Mouse (Mus musculus) stomach, embryonic 14.5 days (tissue): ENCODE data around the gene Tapbpl. TPM values are rescaled to one million over a fixed set of nuclear protein-coding genes. Genes with fewer than 3 reads are reported as not detected.

Experiments
- ATAC-seq: fragments of 200-750 bp; cut with Nextera tagmentation; 2 replicates; pipeline ENCODE4 v1.8.0; 2017; ENCODE audit warnings: low read depth, moderate TSS enrichment; ENCODE audit not compliant: insufficient number of reproducible peaks, insufficient read depth, low FRiP score
- H3K27ac ChIP-seq: fragments of 300-500 bp; sonication (generic); 2 replicates; pipeline ENCODE4 v1.5.1; 2014; ENCODE audit warnings: mild to moderate bottlenecking, low read length, moderate library complexity, mixed read lengths
- H3K27me3 ChIP-seq: fragments of 300-500 bp; sonication (generic); 2 replicates; pipeline ENCODE4 v1.6.1; 2014; ENCODE audit warnings: low read length, control low read depth, mixed read lengths; ENCODE audit not compliant: control insufficient read depth, insufficient read depth
- H3K36me3 ChIP-seq: fragments of 300-500 bp; sonication (generic); 2 replicates; pipeline ENCODE4 v1.6.1; 2014; ENCODE audit warnings: mild to moderate bottlenecking, control low read depth, low read length, moderate library complexity, mixed read lengths; ENCODE audit not compliant: control insufficient read depth, insufficient read depth
- H3K4me1 ChIP-seq: fragments of 300-500 bp; sonication (generic); 2 replicates; pipeline ENCODE4 v1.6.1; 2014; ENCODE audit warnings: low read length, control low read depth, mixed read lengths; ENCODE audit not compliant: control insufficient read depth, insufficient read depth
- H3K4me2 ChIP-seq: fragments of 300-500 bp; sonication (generic); replicated peaks from 2 replicates; pipeline ENCODE4 v1.6.1; 2014; ENCODE audit warnings: low read depth, low read length, control low read depth
- H3K4me3 ChIP-seq: fragments of 300-500 bp; sonication (generic); 2 replicates; pipeline ENCODE4 v1.5.1; 2014; ENCODE audit warnings: low read depth, low read length, control low read depth
- H3K9ac ChIP-seq: fragments of 300-500 bp; sonication (generic); replicated peaks from 2 replicates; pipeline ENCODE4 v1.6.1; 2014; ENCODE audit warnings: low read depth, mild to moderate bottlenecking, control low read depth, low read length, moderate library complexity, mixed read lengths
- H3K9me3 ChIP-seq: fragments of 300-500 bp; sonication (generic); 2 replicates; pipeline ENCODE4 v1.6.1; 2016; ENCODE audit warnings: low read depth, low read length, control low read depth; ENCODE audit not compliant: control insufficient read depth
- WGBS: fragments of 180-500 bp; shearing (Covaris S2); extraction: QIAGEN DNeasy Blood & Tissue Kit; methylation state at CpG from one replicate; pipeline ENCODE4 v1.1.7; 2014; 5-methylcytosine and 5-hydroxymethylcytosine counted together
- polyA plus RNA-seq: library from polyadenylated mRNA; unstranded; fragments of >200 nt; fragmentation: Nextera tagmentation; extraction: Ambion mirVana; gene quantifications from 2 replicates; pipeline ENCODE4 v1.2.1, GENCODE M21; 2014

Tapbpl gene
- polyA plus RNA-seq, 1 experiment from 2014 or later, result 4.7 TPM

DNA sequence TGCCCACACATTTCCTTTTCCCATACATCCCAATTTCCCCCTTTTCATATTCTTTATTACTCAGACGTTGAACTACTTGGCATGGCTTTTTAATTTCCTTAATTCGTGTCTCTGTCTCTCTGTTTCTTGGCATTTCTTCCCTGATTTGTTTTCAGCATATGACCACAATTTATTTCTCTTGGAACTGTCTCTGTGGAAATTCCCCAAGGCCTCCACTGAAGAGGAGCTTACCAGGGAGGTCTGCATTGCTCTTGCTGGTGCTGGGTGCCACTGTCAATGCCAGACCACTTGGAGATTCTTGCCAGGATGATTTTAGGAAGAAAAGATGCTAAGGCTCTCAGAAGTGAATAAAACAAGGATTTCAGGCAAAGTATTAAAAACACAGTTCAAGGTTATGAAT, 19.0 kb downstream of the Tapbpl start:
- no peak for ATAC-seq
- 36% methylated on average over 2 of the region's 2 CpGs for WGBS
- Histone ChIP-seq H3K27me3 (no peaks in the 10 kb centered on the region), H3K9ac (no peak overlapping the region), H3K4me2 (no peak overlapping the region), H3K27ac (no peak overlapping the region), H3K9me3 (no peaks in the 10 kb centered on the region), H3K4me1 (peaks cover 3% of the 10 kb centered on the region; the same call in 1 of the 2 replicates), H3K4me3 (no peak overlapping the region), H3K36me3 (no peaks in the 10 kb centered on the region)

DNA sequence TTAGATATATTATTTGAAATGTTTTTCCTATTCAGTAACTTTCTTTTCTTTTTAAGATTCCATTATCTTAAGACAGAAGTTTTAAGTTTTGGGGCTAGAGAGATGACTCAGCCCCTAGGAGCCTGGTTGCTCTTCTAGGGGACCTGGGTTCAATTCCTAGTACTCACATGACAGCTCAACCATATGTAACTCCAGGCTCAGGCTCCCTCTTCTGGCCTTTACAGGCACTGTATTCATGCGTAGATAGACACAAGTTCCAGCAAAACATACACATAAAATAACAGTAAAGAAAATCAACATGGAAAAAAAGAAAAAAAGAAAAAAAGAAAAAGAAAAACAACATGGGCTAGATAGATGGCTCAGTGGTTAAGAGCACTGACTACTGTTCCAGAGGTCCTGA, 21.2 kb downstream of the Tapbpl start:
- Histone ChIP-seq H3K9me3 (no peaks in the 10 kb centered on the region), H3K27ac (no peak overlapping the region), H3K4me1 (no peaks in the 10 kb centered on the region), H3K4me2 (no peak overlapping the region), H3K27me3 (no peaks in the 10 kb centered on the region), H3K9ac (no peak overlapping the region), H3K4me3 (no peak overlapping the region), H3K36me3 (no peaks in the 10 kb centered on the region)
- WGBS, result 90% methylated on average over 1 of the region's 1 CpGs
- no peak for ATAC-seq

DNA sequence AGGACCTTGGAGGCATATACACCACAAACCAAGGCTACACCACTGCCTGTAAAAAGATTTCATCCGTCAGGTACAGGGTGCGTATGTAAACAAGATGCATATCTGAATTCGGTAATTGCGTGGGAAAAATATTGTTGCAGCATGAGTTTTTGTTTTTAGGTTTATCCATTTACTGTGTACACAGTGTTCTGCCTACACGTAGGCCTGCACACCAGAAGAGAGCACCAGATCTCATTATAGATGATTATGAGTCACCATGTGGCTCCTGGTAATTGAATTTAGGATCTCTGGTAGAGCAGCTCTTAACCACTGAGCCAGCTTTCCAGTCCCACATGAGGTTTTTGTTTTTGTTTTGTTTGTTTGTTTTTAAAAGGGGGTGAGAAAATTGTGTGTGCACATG, 34.5 kb downstream of the Tapbpl start:
- Histone ChIP-seq H3K4me1 (peaks cover 3% of the 10 kb centered on the region; the same call in 1 of the 2 replicates), H3K4me3 (no peak overlapping the region), H3K9me3 (no peaks in the 10 kb centered on the region), H3K27ac (no peak overlapping the region), H3K9ac (no peak overlapping the region), H3K27me3 (no peaks in the 10 kb centered on the region), H3K4me2 (no peak overlapping the region), H3K36me3 (peaks cover 16% of the 10 kb centered on the region; the same call in 1 of the 2 replicates)
- 81% methylated on average over 5 of the region's 5 CpGs for WGBS
- no peak for ATAC-seq

DNA sequence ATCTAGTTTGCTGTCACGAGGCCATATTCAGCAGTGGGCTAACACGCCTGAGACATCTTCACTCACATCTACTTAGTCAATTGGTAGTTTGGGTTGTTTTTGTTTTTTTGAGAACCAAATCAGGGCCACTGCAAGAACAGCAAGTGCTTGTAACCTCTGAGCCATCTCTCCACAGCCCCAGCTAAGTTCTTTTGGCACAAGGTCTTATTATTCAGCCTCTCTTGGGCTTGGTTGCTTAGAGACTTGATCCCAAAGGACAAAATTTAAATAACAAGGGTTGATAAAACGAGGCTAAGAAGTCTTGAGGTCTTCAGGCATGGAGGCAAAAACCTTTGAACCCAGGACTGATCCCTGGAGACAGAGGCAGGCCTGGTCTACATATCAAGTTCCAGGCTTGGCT, 35.4 kb downstream of the Tapbpl start:
- peaks cover 16% of the 10 kb centered on the region; the same call in 1 of the 2 replicates for H3K36me3 ChIP-seq
- no peak overlapping the region for H3K4me3 ChIP-seq
- ATAC-seq, result no peak
- H3K27ac ChIP-seq, result no peak overlapping the region
- H3K9ac ChIP-seq, result no peak overlapping the region
- H3K27me3 ChIP-seq, result no peaks in the 10 kb centered on the region
- peaks cover 3% of the 10 kb centered on the region; the same call in 1 of the 2 replicates for H3K4me1 ChIP-seq
- no peak overlapping the region for H3K4me2 ChIP-seq
- WGBS, result 71% methylated on average over 3 of the region's 3 CpGs
- H3K9me3 ChIP-seq, result no peaks in the 10 kb centered on the region

DNA sequence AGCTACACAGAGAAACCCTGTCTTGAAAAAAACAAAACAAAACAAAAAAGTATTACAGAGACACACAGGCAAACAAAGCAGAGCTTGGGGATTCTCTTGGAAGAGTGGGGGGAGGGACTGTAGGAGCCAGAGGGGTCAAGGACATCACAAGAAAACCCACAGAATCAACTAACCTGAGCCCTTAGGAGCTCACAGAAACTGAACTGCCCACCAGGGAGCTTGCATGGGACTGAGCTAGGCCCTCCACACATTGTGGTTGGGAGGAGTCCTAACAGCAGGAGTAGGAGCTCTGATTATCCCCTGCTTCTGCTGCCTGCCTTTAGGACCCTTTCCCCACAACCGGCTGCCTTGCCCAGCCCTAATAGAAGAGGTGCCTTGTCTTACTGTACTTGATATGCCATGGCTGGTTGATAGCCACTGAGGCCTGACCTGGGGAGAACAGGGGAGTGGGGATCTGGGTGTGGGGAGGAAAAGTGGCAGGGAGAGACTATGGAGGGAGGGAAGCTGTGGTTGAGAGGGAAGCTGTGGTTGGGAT, 36.1 kb downstream of the Tapbpl start:
- no peak for ATAC-seq
- H3K4me1 ChIP-seq, result peaks cover 3% of the 10 kb centered on the region; the same call in 1 of the 2 replicates
- no peak overlapping the region for H3K4me3 ChIP-seq
- peaks cover 16% of the 10 kb centered on the region; the same call in 1 of the 2 replicates for H3K36me3 ChIP-seq
- H3K27me3 ChIP-seq, result no peaks in the 10 kb centered on the region
- no peak overlapping the region for H3K4me2 ChIP-seq
- H3K9me3 ChIP-seq, result no peaks in the 10 kb centered on the region
- no peak overlapping the region for H3K27ac ChIP-seq
- no peak overlapping the region for H3K9ac ChIP-seq
- WGBS, result 39% methylated on average over 1 of the region's 1 CpGs

DNA sequence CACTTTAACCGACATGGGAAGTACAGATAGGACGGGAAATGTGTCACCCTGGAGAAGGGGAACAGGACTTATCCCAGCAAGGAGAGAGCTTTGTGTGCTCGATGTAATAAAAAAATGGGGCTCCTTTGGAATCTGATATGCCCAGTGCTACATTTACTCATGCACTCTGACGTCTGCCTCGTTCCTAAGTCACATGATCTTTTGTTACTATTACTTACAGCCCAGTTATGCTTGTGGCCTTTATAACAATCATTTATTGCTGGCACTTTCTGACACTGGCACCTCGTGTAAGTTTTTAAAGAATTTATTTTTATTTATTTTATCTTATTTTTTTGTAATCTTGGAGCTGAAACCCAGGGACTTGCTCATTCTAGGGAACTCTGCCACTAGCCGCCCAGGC, 38.3 kb downstream of the Tapbpl start:
- no peak overlapping the region for H3K9ac ChIP-seq
- no peak for ATAC-seq
- peaks cover 3% of the 10 kb centered on the region; the same call in 1 of the 2 replicates for H3K4me1 ChIP-seq
- no peak overlapping the region for H3K4me2 ChIP-seq
- no peak overlapping the region for H3K4me3 ChIP-seq
- no peak overlapping the region for H3K27ac ChIP-seq
- 55% methylated on average over 7 of the region's 7 CpGs for WGBS
- H3K27me3 ChIP-seq, result no peaks in the 10 kb centered on the region
- peaks cover 28% of the 10 kb centered on the region for H3K36me3 ChIP-seq
- no peaks in the 10 kb centered on the region for H3K9me3 ChIP-seq

DNA sequence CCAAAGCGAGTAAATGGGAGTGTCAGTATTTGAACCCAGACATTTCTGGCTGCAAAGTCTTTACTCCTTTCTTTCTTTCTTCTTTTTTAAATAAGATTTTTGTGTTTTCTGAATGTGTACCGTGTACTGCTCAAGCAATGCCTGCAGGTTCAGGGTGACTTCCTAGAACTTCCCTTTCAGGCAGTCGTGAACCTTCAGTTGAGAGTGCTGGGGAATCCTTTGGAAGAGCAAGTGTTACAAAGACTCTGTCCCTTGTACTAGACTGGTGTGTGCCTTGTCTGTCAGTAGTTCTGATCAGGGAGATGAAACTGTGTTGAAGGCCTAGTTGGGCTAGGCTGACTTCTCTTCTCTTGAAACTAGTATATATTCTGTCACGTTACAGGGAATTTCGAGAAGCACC, 38.8 kb downstream of the Tapbpl start:
- peaks cover 3% of the 10 kb centered on the region; the same call in 1 of the 2 replicates for H3K4me1 ChIP-seq
- H3K9ac ChIP-seq, result peak overlapping the region; percentile 69
- H3K27ac ChIP-seq, result peak overlapping the region; percentile 96
- H3K4me3 ChIP-seq, result peak overlapping the region; percentile 55
- no peaks in the 10 kb centered on the region for H3K9me3 ChIP-seq
- peaks cover 32% of the 10 kb centered on the region for H3K36me3 ChIP-seq
- peak overlapping the region; percentile 94 for H3K4me2 ChIP-seq
- H3K27me3 ChIP-seq, result no peaks in the 10 kb centered on the region
- WGBS, result 37% methylated on average over 5 of the region's 5 CpGs
- no peak for ATAC-seq

DNA sequence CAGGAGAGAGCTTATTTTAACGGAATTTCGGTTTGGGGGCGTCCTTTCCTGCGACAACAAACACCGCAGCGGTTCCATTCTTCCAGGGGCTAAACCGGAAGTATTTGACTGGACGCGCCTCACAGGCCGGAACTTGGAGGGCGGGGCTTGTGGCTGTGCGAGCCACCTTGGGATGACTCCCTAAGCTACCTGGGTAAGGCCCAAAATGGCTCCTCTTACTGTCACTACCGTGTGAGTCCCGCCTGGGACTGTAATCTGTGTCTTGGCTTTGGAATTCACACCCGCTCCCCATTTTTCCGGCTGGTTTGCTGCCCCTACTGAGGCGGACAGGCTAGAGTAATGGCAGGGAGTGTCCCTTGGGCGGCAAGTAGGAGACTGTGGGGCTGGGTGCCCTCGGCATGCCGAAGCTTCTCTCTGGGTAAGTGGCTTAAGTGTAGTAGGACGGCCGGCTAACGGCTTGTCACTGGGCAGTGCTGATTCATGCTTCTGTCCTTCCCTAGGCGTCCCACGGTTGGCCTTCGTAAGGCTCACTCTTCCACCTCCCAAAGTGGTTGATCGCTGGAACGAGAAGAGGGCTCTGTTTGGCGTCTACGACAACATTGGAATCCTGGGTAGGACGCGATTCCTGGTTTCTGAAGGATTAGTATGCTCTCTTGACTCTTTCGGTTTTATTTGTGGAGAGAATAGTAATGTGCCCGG, 39.5 kb downstream of the Tapbpl start:
- H3K9me3 ChIP-seq, result no peaks in the 10 kb centered on the region
- H3K27me3 ChIP-seq, result no peaks in the 10 kb centered on the region
- H3K9ac ChIP-seq, result peak overlapping the region; percentile 69
- peak overlapping the region; percentile 96 for H3K27ac ChIP-seq
- ATAC-seq, result peak; percentile 92
- H3K4me1 ChIP-seq, result peaks cover 3% of the 10 kb centered on the region; the same call in 1 of the 2 replicates
- H3K4me3 ChIP-seq, result peak overlapping the region; percentile 55
- H3K36me3 ChIP-seq, result peaks cover 39% of the 10 kb centered on the region
- H3K4me2 ChIP-seq, result peak overlapping the region; percentile 94
- WGBS, result under 1% methylated on average over 34 of the region's 34 CpGs
